Mouse (Mus musculus) adrenal gland, adult (tissue): ENCODE measurements around the gene Zrsr1.

Source experiments
- DNase-seq, 2 experiments: peaks; one replicate each; pipeline ENCODE4 v3.0.0; 2022 to 2023; ENCODE audit warnings: low spot score in 1 of 2; ENCODE audit not compliant: inconsistent age in 2 of 2

Gene Zrsr1

GRCm38 (mm10) chr11:22972746-22973526 lies 1.1 kb downstream of the Zrsr1 start:
- peak; percentile 90 to 96 for DNase-seq

DNA sequence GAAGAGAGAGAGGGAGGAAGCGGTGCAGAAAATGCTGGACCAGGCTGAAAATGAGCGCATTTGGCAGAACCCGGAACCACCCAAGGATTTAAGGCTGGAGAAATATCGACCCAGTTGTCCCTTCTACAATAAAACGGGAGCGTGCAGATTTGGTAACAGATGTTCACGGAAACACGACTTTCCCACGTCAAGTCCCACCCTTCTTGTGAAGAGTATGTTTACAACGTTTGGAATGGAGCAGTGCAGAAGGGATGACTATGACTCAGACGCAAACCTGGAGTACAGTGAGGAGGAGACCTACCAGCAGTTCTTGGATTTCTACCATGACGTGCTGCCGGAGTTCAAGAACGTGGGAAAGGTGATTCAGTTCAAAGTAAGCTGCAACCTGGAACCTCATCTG lies 1.8 kb downstream of the Zrsr1 start:
- DNase-seq = peak in 1 of 2 experiments; percentile 68

- peak in 1 of 2 experiments; percentile 43 for DNase-seq
Measured at GRCm38 (mm10) chr11:22978215-22978614, 6.4 kb downstream of the Zrsr1 start.

DNA sequence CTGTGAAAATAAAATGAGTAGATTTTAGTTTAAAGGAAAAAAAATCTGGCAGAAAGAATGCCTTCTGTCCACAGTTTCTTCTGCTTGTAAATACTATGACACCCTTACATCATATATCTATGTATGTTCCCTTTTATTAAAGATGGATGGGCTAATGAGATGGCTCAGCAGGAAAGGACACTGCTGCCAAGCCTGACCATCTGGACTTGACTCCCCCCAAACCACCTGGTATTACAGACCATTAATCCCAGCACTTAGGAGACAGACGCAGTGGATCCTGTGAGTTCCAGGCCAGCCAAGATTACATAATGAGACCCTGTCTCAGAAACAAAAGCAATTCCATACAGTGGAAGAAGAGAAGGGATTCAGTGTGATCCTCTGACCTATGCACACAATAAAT lies 6.9 kb downstream of the Zrsr1 start:
- DNase-seq = no peak

DNA sequence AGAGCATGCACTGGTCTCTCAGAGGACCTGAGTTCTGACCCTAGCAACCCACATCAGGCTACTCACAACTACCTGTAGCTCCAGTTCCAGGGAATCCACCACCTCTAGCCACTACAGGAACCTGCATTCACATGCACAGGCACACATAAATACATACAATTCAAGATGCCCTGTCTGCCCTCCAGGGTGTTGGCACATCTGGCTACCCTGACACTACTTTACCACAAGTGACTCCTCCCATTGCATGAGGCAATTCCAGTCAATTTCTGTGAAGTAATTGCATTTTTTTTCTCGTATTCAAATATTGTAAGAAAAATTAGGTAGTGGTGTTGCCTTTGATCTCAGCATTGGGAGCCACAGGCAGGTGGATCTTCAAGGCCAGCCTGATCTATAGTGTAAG lies 7.4 kb downstream of the Zrsr1 start:
- peak in 1 of 2 experiments; percentile 22 for DNase-seq

- DNase-seq = peak in 1 of 2 experiments; percentile 46
Measured at GRCm38 (mm10) chr11:22981041-22981440, 9.2 kb downstream of the Zrsr1 start.

GRCm38 (mm10) chr11:22981543-22981950 lies 9.7 kb downstream of the Zrsr1 start:
- no peak for DNase-seq

DNA sequence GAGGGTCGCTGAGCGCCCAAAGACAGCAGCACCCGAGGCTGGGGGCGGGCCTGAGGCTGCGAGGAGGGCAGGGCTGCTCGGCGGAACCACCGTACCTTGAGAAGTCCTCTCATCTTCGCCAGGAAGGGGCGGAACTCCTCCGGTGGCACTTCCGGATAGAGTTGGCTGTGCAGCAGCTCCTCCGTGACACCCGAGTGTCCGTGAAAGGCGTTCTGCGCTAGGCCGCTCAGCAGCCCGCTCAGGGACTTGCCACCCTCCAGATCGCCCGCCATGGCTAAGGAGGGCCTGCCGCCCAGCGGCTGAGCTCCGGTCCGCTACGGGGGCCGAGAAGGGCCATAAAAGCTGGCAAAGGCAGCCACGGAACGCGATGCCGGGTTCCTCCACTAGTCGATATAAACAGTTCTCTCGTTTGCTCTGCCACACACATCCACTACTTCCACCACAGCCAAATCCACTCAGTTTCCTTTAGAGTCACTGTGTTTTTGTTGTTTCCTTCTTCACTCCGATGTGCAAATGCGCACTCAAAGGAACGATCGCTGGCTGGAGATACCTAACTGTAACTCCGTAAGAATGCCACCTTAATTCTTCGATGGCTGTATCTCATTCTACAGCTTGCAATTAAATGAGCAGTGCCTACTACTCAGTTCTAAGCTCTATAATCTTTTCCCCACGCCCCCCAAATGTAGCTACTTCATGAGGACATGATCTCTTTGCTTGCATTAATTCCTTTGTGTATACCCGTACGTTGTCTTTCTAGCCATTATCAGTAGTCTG lies 10.4 kb downstream of the Zrsr1 start, which contains the start of the genes Gm28048 and Commd1:
Gene Gm28048 (minus strand): TSS at position 107 of the 774 bp plus-strand sequence.
Gene Commd1 (minus strand): TSS at position 399 of the 774 bp plus-strand sequence.
- peak; percentile 95 to 99 for DNase-seq

DNA sequence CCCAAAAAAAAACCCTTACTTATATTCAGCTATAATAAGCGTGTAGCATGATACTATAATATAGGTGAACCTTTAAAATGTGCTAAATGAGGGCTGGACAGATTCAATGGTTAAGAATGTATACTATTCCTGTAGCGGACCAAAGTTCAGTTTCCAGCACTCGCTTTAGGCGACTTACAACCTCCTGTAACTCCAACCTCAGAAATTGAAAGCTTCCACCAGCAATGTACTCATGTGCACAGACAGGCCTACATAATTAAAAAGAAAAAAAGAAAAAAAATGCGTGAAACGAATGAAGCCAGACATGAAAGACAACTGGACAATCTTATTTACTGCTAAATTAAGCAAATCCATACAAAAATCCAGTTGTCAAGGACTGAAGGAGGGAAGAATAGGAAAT lies 11.0 kb downstream of the Zrsr1 start:
- DNase-seq = no peak

DNA sequence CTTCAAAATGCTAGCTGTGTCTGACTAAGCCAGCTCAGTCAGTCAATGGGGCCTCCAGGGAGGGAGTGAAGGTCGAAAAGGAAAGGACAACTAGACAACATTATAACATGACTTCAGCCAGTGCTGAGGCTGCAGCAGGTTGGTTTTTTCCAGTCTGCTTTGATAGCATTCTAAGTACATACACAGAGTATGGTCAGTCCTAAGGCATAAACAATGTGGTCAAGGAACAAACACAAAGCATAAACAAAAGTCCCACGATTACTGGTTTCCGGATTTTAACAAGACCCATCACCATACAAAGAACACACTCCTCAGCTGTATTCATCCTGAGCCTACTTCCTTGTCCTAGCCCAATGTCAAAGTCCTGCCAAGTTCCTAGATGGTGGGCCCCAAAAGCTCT lies 13.7 kb downstream of the Zrsr1 start:
- DNase-seq = peak in 1 of 2 experiments; percentile 56

- peak; percentile 45 to 90 for DNase-seq
Measured at GRCm38 (mm10) chr11:22987357-22987756, 15.6 kb downstream of the Zrsr1 start.

DNA sequence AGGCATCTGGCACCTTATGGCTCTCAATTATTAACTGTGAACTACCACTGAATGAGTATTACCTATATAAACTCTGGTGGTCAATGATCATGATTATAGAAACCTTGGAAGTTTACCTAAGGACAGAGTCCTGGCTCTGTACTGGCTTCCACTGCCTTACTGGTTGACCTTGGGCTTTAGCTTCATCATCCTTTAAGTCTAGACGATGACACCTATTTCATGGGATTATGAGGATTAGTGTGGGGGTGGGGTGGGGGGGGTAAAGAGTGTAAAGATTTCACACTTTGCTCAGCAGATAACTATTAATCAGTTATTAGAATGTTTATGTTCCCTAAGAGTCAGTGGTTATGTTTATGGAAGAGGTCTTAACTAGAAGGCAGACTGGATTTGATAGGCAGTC lies 18.0 kb downstream of the Zrsr1 start:
- no peak for DNase-seq

DNA sequence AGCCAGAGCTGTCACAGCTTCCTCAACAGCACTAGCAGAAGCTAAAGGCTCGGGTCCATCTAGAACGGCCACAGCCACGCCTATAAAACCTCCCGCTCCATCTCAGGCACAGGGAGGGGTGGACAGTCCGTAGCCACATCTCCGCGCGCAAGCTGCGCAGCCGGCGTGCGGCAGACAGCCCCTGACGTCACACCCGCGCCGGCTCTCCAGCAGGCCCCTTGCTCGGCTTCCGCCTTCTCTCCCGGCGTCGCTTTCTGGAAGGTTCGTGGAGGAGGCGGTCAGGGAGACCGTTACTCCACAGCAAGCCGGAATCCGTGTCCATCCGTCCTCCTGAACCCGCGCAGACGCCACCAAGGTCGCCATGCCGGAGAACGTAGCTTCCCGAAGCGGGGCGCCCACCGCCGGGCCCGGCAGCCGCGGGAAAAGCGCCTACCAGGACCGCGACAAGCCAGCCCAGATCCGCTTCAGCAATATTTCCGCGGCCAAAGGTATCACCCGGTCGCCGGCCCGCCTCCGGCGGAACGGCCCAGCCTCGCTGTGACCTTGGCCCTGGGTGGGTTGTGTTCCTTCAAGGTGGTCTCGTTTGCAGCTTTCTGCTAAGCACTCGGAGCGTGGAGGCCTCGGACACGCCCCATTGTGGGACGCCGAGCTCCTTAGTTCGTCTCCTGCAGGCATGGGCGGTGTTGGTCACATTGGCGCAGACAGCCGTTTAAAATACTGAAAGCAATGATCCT lies 18.8 kb downstream of the Zrsr1 start, which contains the start of gene Cct4:
Gene Cct4 (plus strand): TSS at position 127 of the 734 bp plus-strand sequence.
- DNase-seq = peak; percentile 97 to 98

DNA sequence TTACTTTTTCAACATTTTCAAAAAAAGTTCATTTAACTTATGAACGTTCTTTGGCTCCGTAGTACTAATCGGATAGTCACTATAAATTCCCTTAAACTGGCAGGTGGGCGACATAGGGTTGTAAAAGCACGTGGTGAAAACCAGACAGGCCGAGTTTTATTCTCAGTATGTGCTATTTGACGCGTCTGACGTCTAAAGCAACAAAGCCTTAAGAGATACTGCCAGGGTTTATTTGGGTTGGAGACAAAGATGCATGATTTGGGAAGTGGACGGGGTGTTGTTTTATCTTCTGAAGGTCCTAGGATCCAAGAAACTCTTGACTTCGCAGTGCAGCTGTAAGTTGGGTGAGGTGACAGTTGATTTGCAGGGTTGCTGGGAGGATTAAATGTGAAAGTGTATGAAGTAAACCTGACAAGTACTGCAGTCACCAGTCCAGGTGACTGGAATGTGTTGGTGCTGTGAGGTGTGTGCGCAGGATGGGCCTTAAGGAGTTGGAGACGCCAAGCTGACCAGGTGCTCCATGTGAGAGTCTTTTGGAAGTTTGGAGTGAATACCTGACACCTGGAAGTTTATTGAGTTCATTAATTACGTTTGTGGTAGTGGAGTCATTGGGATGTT lies 19.5 kb downstream of the Zrsr1 start:
- DNase-seq = peak in 1 of 2 experiments; percentile 56

- no peak for DNase-seq
Measured at GRCm38 (mm10) chr11:22994271-22994670, 22.5 kb downstream of the Zrsr1 start.

DNA sequence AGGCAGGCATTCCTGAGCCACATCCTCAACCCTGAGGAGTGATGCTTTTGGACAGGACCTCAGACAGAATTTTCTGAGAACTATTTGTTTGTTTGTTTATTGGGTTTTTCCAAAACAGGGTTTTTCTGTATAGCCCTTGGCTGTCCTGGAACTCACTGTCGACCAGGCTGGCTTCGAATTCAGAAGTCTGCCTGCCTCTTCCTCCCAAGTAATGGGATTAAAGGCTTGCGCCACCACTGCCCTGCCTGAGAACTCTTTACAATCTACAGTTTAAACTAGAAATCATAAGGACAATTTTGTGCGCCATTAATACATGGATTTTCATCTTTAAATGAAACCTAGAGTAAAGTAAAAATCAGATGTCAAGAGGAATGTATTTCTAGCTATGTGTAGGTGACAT lies 23.7 kb downstream of the Zrsr1 start:
- DNase-seq = no peak

GRCm38 (mm10) chr11:22998308-22998707 lies 26.5 kb downstream of the Zrsr1 start:
- no peak for DNase-seq

DNA sequence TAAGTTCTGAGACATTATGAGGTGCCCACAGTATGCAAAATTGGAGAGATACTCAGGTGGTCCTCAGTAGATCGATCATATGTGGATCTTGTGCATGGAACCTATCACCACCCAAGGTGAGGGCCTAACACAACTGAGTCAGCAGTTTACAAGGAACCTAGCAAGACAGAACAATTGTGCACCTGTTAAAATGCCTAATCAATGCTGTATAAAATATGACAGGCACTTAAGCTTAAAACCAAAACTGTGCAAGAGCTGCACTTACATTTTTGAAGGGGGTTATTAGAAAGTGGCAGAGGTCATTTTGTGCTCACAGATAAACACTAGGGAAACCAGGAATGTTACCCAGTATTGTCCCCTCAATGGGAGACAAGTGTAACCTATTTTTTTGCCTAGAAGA lies 33.5 kb downstream of the Zrsr1 start:
- no peak for DNase-seq

- DNase-seq = no peak
Measured at GRCm38 (mm10) chr11:23007166-23007480, 35.3 kb downstream of the Zrsr1 start.

DNA sequence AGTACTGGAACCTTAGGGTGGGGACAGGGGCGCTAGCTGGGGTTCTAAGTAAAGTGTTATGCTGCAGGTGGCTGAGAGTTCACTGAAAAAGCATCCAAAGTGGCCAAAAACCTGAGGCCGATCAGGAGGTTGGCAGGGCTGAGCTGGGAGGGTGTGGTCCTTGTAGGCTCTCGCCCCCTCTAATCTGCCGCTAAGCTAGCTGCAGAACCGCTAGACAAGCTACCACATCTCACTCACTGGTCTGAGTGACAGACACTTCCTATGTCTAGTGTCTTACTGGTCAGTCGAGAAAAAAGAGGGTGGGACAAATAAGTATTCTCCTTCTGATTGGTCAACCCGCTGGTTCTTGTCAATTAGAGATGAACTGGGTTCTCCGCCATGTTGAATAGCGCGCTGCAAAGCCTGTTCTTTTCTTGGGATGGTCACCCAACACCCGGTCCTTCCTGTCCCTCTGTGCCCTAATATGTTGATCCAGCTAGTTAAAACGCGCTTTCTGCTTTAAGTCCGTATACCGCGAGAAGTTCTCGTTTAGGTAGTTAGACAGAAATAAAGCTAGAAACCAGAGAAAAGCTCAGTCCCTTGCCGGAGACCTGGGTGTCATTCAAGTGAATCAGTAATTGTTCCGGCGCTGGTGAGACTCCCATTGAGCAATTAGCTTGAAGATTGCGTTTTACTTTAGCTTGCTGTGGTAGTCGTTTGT lies 35.8 kb downstream of the Zrsr1 start, which contains the start of gene Fam161a:
Gene Fam161a (plus strand): TSS at position 51 of the 700 bp plus-strand sequence.
- peak; percentile 81 to 96 for DNase-seq
